Mouse (Mus musculus): Measurements from ENCODE around the gene Slc25a45.

GRCm38 (mm10) chr19:5921715-5922114 is 44.1 kb downstream of the Slc25a45 start:
- TF ChIP-seq CTCF (IDR thresholded peaks at IDR 0.05; ENCODE audit: insufficient read depth, low read depth, low read length) (no peak), POLR2A (IDR thresholded peaks at IDR 0.05; ENCODE audit: insufficient read depth, low read depth, low read length) (no peak)
